Mouse (Mus musculus) frontal cortex, adult (tissue): ENCODE measurements at regions not wholly inside any gene's neighbourhood (a gene's known extent, or its start where the extent isn't known, plus 50 kb on each side); places are given as distances from the start of the nearest gene placed in this dataset.

Experiments used
- ATAC-seq: cut with Nextera tagmentation; 2 replicates; pipeline ENCODE4 v1.9.2; 2017; ENCODE audit warnings: mild to moderate bottlenecking, moderate library complexity, mixed read lengths; ENCODE audit not compliant: low TSS enrichment

GRCm38 (mm10) chr9:87964508-87964907, 233.4 kb upstream of the Tbx18 start:
- ATAC-seq, result peak; percentile 77; the same call in 1 of the 2 replicates

- ATAC-seq, result no peak
These were observed 234.2 kb upstream of the Tbx18 start for GRCm38 (mm10) chr9:87965103-87965780.

- ATAC-seq, result no peak
These were observed 237.4 kb upstream of the Tbx18 start for GRCm38 (mm10) chr9:87968190-87969082.

GRCm38 (mm10) chr9:87970586-87970985, 239.5 kb upstream of the Tbx18 start:
- no peak for ATAC-seq

GRCm38 (mm10) chr9:87971791-87972190, 240.7 kb upstream of the Tbx18 start:
- no peak for ATAC-seq

- ATAC-seq, result no peak
These were observed 242.5 kb upstream of the Tbx18 start for GRCm38 (mm10) chr9:87973531-87973930.

- ATAC-seq, result no peak
These were observed 253.8 kb upstream of the Tbx18 start for GRCm38 (mm10) chr9:87984910-87985309.

GRCm38 (mm10) chr9:87985439-87985838, 254.4 kb upstream of the Tbx18 start:
- no peak for ATAC-seq

- no peak for ATAC-seq
These were observed 275.1 kb upstream of the Tbx18 start for GRCm38 (mm10) chr9:88005945-88006700.

- no peak for ATAC-seq
These were observed 292.7 kb upstream of the Tbx18 start for GRCm38 (mm10) chr9:88023752-88024151.

GRCm38 (mm10) chr9:88025936-88026335, 294.9 kb upstream of the Tbx18 start:
- ATAC-seq, result no peak

- peak; percentile 67; the same call in 1 of the 2 replicates for ATAC-seq
These were observed 296.4 kb upstream of the Nt5e start for GRCm38 (mm10) chr9:88030509-88031148.

GRCm38 (mm10) chr9:88037560-88037959, 289.4 kb upstream of the Nt5e start:
- no peak for ATAC-seq

GRCm38 (mm10) chr9:88049270-88049669, 277.7 kb upstream of the Nt5e start:
- ATAC-seq, result no peak

GRCm38 (mm10) chr9:88049792-88050191, 277.2 kb upstream of the Nt5e start:
- no peak for ATAC-seq

- ATAC-seq, result no peak
These were observed 268.4 kb upstream of the Nt5e start for GRCm38 (mm10) chr9:88058551-88058950.

GRCm38 (mm10) chr9:88059005-88059404, 268.0 kb upstream of the Nt5e start:
- ATAC-seq, result no peak

- no peak for ATAC-seq
These were observed 262.9 kb upstream of the Nt5e start for GRCm38 (mm10) chr9:88063973-88064676.

GRCm38 (mm10) chr9:88065057-88065456, 261.9 kb upstream of the Nt5e start:
- no peak for ATAC-seq

- ATAC-seq, result no peak
These were observed 261.2 kb upstream of the Nt5e start for GRCm38 (mm10) chr9:88065777-88066176.

GRCm38 (mm10) chr9:88068322-88068721, 258.7 kb upstream of the Nt5e start:
- ATAC-seq, result no peak
